Mouse (Mus musculus) thymus, postnatal 25 days (tissue): ENCODE measurements around the gene Scnn1b.

Experiments used
- DNase-seq: peaks from one replicate; pipeline ENCODE4 v3.0.0; 2022

Gene Scnn1b

GRCm38 (mm10) chr7:121864858-121865585, at the start of gene Scnn1b:
TSS of gene Scnn1b (plus strand) at chr7:121865038.
- DNase-seq = no peak

DNA sequence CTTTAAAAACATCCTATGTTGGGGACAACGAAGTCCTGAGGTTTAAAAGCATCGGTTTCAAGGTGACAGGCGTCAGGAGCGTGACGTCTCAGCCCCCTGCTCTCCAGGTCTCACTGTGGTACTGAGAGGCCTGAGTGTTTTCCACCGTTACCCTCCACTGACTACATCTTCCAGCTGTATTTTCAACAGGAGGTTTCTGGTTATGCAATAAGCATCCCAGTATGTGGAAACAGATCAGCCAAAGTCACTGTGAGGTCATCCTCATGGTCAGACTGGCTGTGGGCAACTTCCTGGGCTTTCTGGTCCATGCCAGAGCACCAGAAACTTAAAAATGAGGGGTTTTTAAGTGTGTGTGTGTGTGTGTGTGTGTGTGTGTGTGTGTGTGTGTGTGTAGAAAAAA, 43.2 kb upstream of the Scnn1b start:
- no peak for DNase-seq

DNA sequence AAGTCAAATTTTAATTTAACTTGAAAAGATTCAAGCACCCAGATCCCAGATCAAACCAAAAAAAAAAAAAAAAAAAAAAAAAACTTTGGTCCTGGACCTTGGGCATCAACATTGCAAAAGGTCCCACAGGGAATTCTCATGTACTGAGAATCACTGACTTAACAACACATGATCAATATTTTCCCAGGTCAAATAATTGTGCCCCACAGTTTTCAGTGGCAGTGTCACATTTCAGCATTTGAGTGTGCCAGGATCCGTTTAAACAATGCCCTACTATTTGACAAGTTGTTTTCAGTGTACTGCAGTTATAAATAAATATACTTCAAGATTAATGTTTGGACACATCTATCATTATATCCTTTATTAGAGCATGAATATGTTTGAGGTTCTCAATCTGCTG, 36.4 kb upstream of the Scnn1b start:
- DNase-seq = no peak

GRCm38 (mm10) chr7:121835392-121835791, 29.4 kb upstream of the Scnn1b start:
- peak; percentile 5 for DNase-seq

DNA sequence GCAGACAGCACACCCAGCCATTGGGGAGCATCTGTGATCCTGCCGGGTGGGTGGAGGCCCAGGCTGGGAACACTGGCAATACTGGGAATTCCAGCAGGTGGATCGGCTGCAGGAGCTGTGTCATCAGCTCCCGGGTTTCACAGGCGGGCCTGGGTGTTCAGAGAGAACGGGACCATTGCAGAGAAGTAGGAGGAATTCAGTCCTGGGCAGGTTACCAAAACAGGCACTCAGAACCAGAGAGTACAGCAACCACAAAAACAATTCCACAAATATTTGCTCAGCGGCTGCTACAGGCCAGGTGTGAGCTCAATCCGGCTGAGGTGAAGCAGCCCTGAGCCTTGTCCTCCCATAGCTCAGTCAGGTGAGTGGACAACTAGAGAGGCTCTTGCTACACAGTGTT, 28.0 kb upstream of the Scnn1b start:
- DNase-seq = no peak

DNA sequence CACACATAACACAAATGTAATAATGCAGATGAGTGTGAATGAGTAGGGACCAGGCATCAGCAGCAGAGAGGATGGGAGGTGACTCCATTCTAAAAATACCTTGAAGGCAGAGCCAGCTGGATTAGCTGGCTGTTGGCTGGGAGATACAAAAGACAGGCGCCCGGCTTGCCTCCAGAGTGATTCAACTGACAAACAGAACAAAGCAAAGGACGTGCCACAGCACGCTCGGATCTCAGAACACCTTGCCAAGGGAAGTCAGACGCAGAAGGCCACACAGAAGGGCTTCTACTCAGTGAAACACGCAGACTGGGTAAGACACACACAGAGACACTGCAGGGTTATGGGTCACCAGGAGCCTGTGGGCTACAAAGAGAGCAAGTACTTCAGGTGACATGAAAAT, 24.0 kb upstream of the Scnn1b start:
- DNase-seq = no peak

DNA sequence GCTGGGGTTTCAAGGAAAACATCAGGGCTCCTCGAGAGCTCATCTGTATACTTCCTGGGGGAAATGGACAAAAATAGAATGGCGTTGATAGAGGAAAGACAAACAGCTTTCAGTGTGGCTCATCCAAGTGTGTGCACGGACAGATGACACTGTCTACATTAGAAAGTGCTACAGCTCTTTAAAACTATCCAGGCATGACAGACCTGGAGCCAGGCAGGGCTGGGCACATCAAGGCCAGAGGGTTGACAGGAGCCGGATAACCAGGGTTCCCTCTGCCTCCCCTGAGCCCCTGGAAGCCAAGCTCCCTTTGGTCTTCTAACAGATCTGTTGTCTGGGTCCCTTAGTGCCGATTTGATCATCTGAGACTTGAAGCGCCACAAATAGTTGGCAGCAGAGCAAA, 22.6 kb upstream of the Scnn1b start:
- DNase-seq = no peak

DNA sequence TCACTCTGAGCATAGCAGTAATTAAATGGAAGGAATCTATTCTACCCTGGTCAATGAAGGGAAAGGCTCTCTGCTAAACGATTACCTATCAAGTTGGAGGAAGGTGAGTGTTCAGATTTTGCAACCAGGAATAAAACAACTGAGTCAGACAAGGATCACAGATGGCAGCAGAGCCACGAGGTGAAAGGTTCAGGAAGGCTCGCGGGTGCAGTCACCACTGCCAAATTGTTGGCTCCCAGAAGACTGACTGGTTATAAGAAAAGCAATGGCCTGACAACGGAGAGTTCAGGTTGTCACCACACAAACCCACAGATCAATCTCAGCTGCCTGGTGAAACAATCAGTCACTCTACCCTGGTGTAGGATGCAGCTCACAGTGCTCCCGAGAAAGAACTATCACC, 18.9 kb upstream of the Scnn1b start:
- no peak for DNase-seq

GRCm38 (mm10) chr7:121848537-121849168, 16.2 kb upstream of the Scnn1b start:
- DNase-seq = no peak

DNA sequence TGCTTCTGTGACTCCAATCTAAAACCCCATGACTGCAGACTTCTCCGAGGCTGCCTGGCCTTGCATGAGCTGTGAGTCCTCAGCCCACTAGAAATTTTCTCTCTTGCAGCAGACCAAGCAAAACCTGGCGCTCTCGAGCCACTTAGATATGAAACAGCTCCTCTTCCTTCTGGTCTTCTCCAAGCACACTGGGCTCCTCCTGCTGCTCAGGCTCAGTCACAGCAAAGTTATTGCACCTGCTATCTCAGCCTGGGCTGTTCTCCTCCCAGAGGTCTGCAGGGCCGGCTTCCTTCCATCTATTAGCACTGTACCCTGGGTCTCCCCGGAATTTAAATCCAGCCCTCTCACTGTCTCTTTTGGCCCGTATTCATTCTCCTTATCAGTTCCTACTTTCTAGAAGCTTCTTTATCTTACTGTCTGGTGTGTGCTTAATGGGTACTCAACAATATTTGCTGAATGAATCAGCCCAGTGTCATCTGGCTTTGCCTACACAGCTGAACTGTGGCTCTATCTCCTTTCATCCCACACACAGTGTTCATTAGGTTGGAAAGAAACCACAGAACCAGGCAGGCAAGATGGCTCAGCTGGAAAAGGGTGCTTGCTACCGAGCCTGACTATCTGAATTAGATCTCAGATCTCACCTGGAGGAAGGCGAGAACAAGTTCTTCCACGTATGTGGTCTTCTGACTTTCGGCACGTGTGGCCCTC, 7.5 kb upstream of the Scnn1b start:
- DNase-seq = no peak

DNA sequence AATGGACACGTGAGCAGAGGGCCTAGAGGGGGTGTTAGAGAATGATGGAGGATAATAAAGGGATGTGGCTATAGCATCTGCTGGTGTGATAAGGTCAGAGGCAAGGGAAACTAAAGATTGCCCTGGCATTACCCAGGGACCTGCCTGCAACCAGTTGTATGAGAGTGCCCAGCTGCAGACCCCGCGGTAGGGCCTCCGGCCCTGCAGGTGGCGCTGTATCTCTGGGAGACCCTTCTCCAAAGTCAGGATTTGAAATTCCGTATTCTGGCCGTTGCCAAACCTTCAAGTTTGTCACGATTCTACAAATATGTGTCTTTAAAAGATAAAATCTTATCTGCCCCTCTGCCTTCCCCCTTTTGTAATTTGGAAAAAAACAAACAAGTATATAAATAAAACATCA, 5.9 kb upstream of the Scnn1b start:
- DNase-seq = no peak

GRCm38 (mm10) chr7:121871631-121872030, 6.8 kb downstream of the Scnn1b start:
- no peak for DNase-seq

GRCm38 (mm10) chr7:121873998-121874397, 9.2 kb downstream of the Scnn1b start:
- no peak for DNase-seq

DNA sequence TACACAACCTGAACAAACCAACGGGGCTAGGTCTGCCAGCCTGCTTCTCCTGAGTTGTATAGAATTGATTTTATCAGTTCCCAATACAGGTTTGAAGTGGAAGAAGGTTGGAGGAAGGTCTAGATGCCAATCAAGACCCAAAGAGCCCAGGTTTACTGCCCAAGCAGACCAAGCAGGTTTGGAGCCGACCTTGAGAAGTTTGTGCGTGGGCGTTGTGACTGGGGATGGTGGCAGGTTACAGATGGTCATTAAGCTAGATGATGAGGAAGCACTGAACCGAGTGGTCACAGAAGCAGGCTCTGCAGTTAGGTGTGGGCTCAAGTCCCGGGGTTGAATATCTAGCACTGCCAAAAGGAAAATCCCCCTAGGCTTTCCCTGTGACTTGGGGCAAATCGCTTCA, 9.9 kb downstream of the Scnn1b start:
- no peak for DNase-seq

GRCm38 (mm10) chr7:121880246-121880645, 15.4 kb downstream of the Scnn1b start:
- no peak for DNase-seq

DNA sequence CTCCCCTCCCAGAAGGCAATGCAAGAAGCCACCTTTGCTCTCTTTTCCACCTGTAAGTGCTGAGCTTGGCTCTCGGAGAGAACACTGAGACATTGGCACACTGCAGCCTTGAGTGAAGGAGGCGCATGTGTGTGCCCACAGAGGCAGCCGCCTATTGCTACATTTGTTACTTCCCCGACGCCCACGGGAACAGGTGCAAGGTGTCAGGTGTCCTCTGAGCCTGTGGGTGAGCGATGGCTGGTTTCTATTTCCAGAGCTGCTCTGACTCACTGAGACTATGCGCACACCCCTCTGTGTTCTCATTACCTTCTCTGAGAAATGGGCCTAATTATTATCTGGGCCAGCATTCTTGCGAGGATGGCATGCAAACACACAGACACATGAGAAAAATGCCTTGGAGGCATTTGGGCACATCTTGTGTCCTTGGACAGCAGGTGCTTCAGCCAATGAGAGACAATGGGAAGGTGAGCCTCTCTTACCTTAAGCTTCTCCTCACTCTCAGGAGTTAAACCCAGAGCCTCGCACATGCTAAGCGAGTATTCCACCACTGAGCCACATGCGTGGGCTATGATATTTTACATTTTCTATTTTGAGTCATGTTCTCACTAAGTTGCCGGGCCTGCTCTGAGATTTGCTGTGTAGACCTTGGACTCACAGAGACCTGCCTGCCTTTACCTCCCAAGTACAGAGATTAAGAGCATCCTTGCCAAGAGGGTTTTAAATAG, 26.0 kb downstream of the Scnn1b start:
- no peak for DNase-seq

- DNase-seq = no peak
Measured at GRCm38 (mm10) chr7:121896689-121897088, 31.9 kb downstream of the Scnn1b start.

DNA sequence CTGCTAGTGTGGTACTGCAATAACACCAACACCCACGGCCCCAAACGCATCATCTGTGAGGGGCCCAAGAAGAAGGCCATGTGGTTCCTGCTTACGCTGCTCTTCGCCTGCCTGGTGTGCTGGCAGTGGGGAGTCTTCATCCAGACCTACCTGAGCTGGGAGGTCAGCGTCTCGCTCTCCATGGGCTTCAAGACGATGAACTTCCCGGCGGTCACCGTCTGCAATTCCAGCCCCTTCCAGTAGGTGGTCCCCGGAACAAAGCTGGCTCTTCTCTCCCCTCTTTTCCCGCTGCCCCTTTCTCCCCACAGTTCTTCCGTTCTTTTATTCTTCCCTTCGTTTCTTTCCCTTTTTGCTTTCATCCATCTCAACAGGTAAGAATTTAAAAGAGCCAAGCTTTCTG, 34.5 kb downstream of the Scnn1b start:
- peak; percentile 38 for DNase-seq

- DNase-seq = no peak
Measured at GRCm38 (mm10) chr7:121899940-121900339, 35.1 kb downstream of the Scnn1b start.

- no peak for DNase-seq
Measured at GRCm38 (mm10) chr7:121902757-121903411, 38.0 kb downstream of the Scnn1b start.

GRCm38 (mm10) chr7:121906879-121907278, 42.0 kb downstream of the Scnn1b start:
- DNase-seq = no peak

- peak; percentile 13 for DNase-seq
Measured at GRCm38 (mm10) chr7:121912250-121912649, 47.4 kb downstream of the Scnn1b start.

- DNase-seq = no peak
Measured at GRCm38 (mm10) chr7:121913944-121914343, 49.1 kb downstream of the Scnn1b start.
